Mouse (Mus musculus) heart, embryonic 14.5 days (tissue): ENCODE results near the gene Fbxw8. TPM values are rescaled to one million over a fixed set of nuclear protein-coding genes. Genes with fewer than 3 reads are reported as not detected.
A peak's percentile ranks its signal among the peaks of the same experiment; 100 is the strongest.

ENCODE experiments used
- ATAC-seq: fragments of 200-750 bp; cut with Nextera tagmentation; 2 replicates; pipeline ENCODE4 v1.8.0; 2017; ENCODE audit warnings: low read depth, moderate TSS enrichment; ENCODE audit not compliant: insufficient number of reproducible peaks, insufficient read depth, low FRiP score
- H3K27ac ChIP-seq, 2 experiments: fragments of 200-500 bp in 1 of 2; fragments of 300-500 bp in 1 of 2; sonication (generic) in 1 of 2; replicated peaks in 1 of 2; 2 replicates each; pipeline ENCODE4 v1.5.1; 2012 to 2014; ENCODE audit warnings: low read depth in 2 of 2, low read length in 2 of 2, control low read depth in 1 of 2, mild to moderate bottlenecking in 1 of 2, mixed read lengths in 1 of 2; ENCODE audit not compliant: control insufficient read depth in 1 of 2, insufficient read depth in 1 of 2
- H3K27me3 ChIP-seq: fragments of 300-500 bp; sonication (generic); 2 replicates; pipeline ENCODE4 v1.6.1; 2014; ENCODE audit warnings: mild to moderate bottlenecking, low read length, control low read depth; ENCODE audit not compliant: control insufficient read depth, insufficient read depth
- H3K36me3 ChIP-seq: fragments of 300-500 bp; sonication (generic); 2 replicates; pipeline ENCODE4 v1.6.1; 2014; ENCODE audit warnings: mild to moderate bottlenecking, control low read depth, low read length, mixed read lengths; ENCODE audit not compliant: control insufficient read depth, insufficient read depth
- H3K4me1 ChIP-seq, 2 experiments: fragments of 200-500 bp in 1 of 2; fragments of 300-500 bp in 1 of 2; sonication (generic) in 1 of 2; 2 replicates each; pipeline ENCODE4 v1.6.1; 2012 to 2014; ENCODE audit warnings: low read length in 2 of 2, control low read depth in 1 of 2, mixed read lengths in 1 of 2; ENCODE audit not compliant: control insufficient read depth in 2 of 2, insufficient read depth in 2 of 2
- H3K4me2 ChIP-seq: fragments of 300-500 bp; sonication (generic); 2 replicates; pipeline ENCODE4 v1.6.1; 2014; ENCODE audit warnings: mild to moderate bottlenecking, low read length
- H3K4me3 ChIP-seq, 2 experiments: fragments of 200-500 bp in 1 of 2; fragments of 300-500 bp in 1 of 2; sonication (generic) in 1 of 2; 2 replicates each; pipeline ENCODE4 v1.5.1; 2012 to 2014; ENCODE audit warnings: low read length in 2 of 2, mild to moderate bottlenecking in 2 of 2, control low read depth in 1 of 2, low read depth in 1 of 2, moderate library complexity in 1 of 2; ENCODE audit not compliant: control insufficient read depth in 1 of 2, insufficient read depth in 1 of 2
- H3K9ac ChIP-seq: fragments of 300-500 bp; sonication (generic); 2 replicates; pipeline ENCODE4 v1.6.1; 2014; ENCODE audit warnings: mild to moderate bottlenecking, low read length
- H3K9me3 ChIP-seq: fragments of 300-500 bp; sonication (generic); 2 replicates; pipeline ENCODE4 v1.6.1; 2016; ENCODE audit warnings: low read length, control low read depth; ENCODE audit not compliant: control insufficient read depth
- WGBS: fragments of 180-500 bp; shearing (Covaris S2); extraction: QIAGEN DNeasy Blood & Tissue Kit; methylation state at CpG from one replicate; pipeline ENCODE4 v1.1.7; 2014; 5-methylcytosine and 5-hydroxymethylcytosine counted together
- polyA plus RNA-seq: library from polyadenylated mRNA; unstranded; fragments of >200 nt; fragmentation: Nextera tagmentation; extraction: Ambion mirVana; gene quantifications from 2 replicates; pipeline ENCODE4 v1.2.1, GENCODE M21; 2014

The Fbxw8 gene
- polyA plus RNA-seq, 1 experiment from 2014 or later = 23.7 TPM

GRCm38 (mm10) chr5:118093321-118094035 is 61.8 kb downstream of the Fbxw8 start:
- H3K9ac ChIP-seq = no peak overlapping the region
- H3K27me3 ChIP-seq = no peaks in the 10 kb centered on the region
- WGBS = 70% methylated on average over 11 of the region's 11 CpGs
- 0 out of 2 replicates have a peak, but pooled peaks have one; percentile 15 for ATAC-seq
- H3K4me2 ChIP-seq = no peak overlapping the region
- peaks cover 4% of the 10 kb centered on the region; the same call in 1 of the 2 replicates for H3K9me3 ChIP-seq
- no peak overlapping the region for H3K4me3 ChIP-seq
- H3K36me3 ChIP-seq = peaks cover 74% of the 10 kb centered on the region
- H3K4me1 ChIP-seq = peaks cover 10 to 20% of the 10 kb centered on the region in 2 experiments
- H3K27ac ChIP-seq = no peak overlapping the region

- H3K9me3 ChIP-seq = peaks cover 4% of the 10 kb centered on the region; the same call in 1 of the 2 replicates
- no peak overlapping the region for H3K4me2 ChIP-seq
- H3K36me3 ChIP-seq = peaks cover 56% of the 10 kb centered on the region
- H3K9ac ChIP-seq = no peak overlapping the region
- H3K4me3 ChIP-seq = no peak overlapping the region
- WGBS = 93% methylated on average over 2 of the region's 2 CpGs
- no peak overlapping the region for H3K27ac ChIP-seq
- H3K4me1 ChIP-seq = peaks cover 17 to 30% of the 10 kb centered on the region in 2 experiments
- ATAC-seq = no peak
- H3K27me3 ChIP-seq = no peaks in the 10 kb centered on the region
These were observed 64.4 kb downstream of the Fbxw8 start for GRCm38 (mm10) chr5:118090837-118091236.

GRCm38 (mm10) chr5:118090101-118090500 is 65.2 kb downstream of the Fbxw8 start:
- 89% methylated on average over 6 of the region's 6 CpGs for WGBS

GRCm38 (mm10) chr5:118089102-118089501 is 66.2 kb downstream of the Fbxw8 start:
- peak; percentile 57 for ATAC-seq
- no peaks in the 10 kb centered on the region for H3K27me3 ChIP-seq
- peaks cover 39% of the 10 kb centered on the region for H3K36me3 ChIP-seq
- H3K4me2 ChIP-seq = peak overlapping the region; percentile 38
- no peak overlapping the region for H3K4me3 ChIP-seq
- 25% methylated on average over 7 of the region's 7 CpGs for WGBS
- H3K4me1 ChIP-seq = peaks cover 26 to 47% of the 10 kb centered on the region in 2 experiments
- peaks cover 4% of the 10 kb centered on the region; the same call in 1 of the 2 replicates for H3K9me3 ChIP-seq
- 0 out of 2 replicates have a peak overlapping the region, but pooled peaks have one; percentile 2 for H3K9ac ChIP-seq
- H3K27ac ChIP-seq = peak overlapping the region; percentile 67 to 74

More at GRCm38 (mm10) chr5:118090101-118090500, 65.2 kb downstream of the Fbxw8 start:
- H3K9me3 ChIP-seq = peaks cover 4% of the 10 kb centered on the region; the same call in 1 of the 2 replicates
- ATAC-seq = no peak
- H3K27ac ChIP-seq = peak overlapping the region; percentile 67 to 74; a peak in 2 of 4 replicates
- H3K4me2 ChIP-seq = no peak overlapping the region; the same call in 1 of the 2 replicates
- H3K4me1 ChIP-seq = peaks cover 19 to 37% of the 10 kb centered on the region in 2 experiments
- peaks cover 49% of the 10 kb centered on the region for H3K36me3 ChIP-seq
- no peaks in the 10 kb centered on the region for H3K27me3 ChIP-seq
- H3K9ac ChIP-seq = peak overlapping the region; percentile 4; the same call in 1 of the 2 replicates
- H3K4me3 ChIP-seq = no peak overlapping the region

GRCm38 (mm10) chr5:118086956-118087355 is 68.3 kb downstream of the Fbxw8 start:
- Histone ChIP-seq H3K4me3 (no peak overlapping the region), H3K9me3 (peaks cover 4% of the 10 kb centered on the region; the same call in 1 of the 2 replicates), H3K27ac (no peak overlapping the region), H3K36me3 (peaks cover 20% of the 10 kb centered on the region), H3K4me2 (no peak overlapping the region), H3K27me3 (no peaks in the 10 kb centered on the region), H3K9ac (0 out of 2 replicates have a peak overlapping the region, but pooled peaks have one; percentile 11), H3K4me1 (peaks cover 31 to 62% of the 10 kb centered on the region in 2 experiments)
- 58% methylated on average over 7 of the region's 7 CpGs for WGBS
- no peak for ATAC-seq

- Histone ChIP-seq H3K4me3 (no peak overlapping the region), H3K4me2 (no peak overlapping the region), H3K9me3 (no peaks in the 10 kb centered on the region), H3K4me1 (peaks cover 40 to 71% of the 10 kb centered on the region in 2 experiments), H3K27ac (no peak overlapping the region), H3K27me3 (no peaks in the 10 kb centered on the region), H3K36me3 (peaks cover 4% of the 10 kb centered on the region), H3K9ac (no peak overlapping the region)
- no peak for ATAC-seq
- WGBS = 76% methylated on average over 7 of the region's 7 CpGs
These were observed 70.0 kb downstream of the Fbxw8 start for GRCm38 (mm10) chr5:118085313-118085712.

GRCm38 (mm10) chr5:118084171-118084727 is 71.0 kb downstream of the Fbxw8 start:
- Histone ChIP-seq H3K36me3 (peaks cover 3% of the 10 kb centered on the region; the same call in 1 of the 2 replicates), H3K27me3 (no peaks in the 10 kb centered on the region), H3K4me2 (no peak overlapping the region), H3K9me3 (no peaks in the 10 kb centered on the region), H3K4me1 (peaks cover 36 to 66% of the 10 kb centered on the region in 2 experiments), H3K4me3 (no peak overlapping the region), H3K9ac (peak overlapping the region; percentile 34; the same call in 1 of the 2 replicates), H3K27ac (peak overlapping the region in 1 of 2 experiments; percentile 61; a peak in 2 of 4 replicates)
- ATAC-seq = no peak
- WGBS = 51% methylated on average over 10 of the region's 10 CpGs
